Mouse (Mus musculus): ENCODE results near the gene Qrich2. TPM values are rescaled to one million over a fixed set of nuclear protein-coding genes. Genes with fewer than 3 reads are reported as not detected.

Gene Qrich2
- under 1 TPM in 1 of 2 experiments, not detected in 1; 0.30 TPM for total RNA-seq (2023)

GRCm38 (mm10) chr11:116466141-116466540 lies at the start of gene Qrich2:
TSS of gene Qrich2 (minus strand) at chr11:116466241.

GRCm38 (mm10) chr11:116493795-116494252 lies 27.8 kb upstream of the Qrich2 start, which contains the start of gene Prpsap1:
TSS of gene Prpsap1 (minus strand) at chr11:116494202.

DNA sequence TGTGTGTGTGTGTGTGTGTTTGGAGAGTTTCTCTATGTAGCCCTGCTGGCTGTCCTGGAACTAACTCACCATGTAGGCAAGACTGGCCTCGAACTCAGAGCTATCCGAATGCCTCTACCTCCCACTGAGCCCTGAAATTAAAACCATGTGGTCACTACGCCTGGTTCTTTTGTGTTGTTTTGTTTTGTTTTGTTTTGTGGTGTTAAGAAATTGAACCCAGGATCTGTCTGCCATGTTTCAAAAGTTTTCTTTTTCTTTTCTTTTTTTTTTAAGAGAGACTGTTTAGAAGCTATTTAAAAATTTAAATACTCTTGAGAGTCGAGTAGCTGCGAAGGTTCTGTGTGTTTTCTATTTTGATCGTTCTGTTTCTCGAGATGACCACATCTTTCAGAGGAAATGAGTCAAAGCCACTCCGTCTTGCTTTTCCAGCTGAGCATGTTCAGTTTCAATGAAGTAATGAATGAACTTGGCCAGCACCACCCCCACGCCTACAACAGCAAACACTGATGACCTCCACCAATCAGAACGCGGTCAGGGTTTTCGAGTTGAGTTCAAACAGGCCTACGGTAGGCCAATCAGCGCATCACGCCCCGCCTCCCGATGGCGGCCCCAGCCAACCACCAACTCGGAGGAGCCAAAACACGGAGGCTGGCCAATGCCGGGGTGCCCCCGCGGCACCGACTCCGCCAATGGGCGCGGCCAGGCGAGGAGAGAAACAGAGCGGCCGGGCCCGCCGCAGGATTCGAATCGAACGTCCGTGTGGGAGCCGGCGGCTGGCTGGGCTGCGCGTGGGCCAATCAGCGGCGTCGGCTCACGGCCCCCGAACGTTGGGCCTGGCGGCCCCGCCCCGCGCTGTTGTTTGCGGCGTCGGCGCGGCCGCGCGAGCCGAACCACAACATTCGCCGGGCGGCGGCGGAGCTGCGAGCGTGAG lies 32.4 kb downstream of the Qrich2 start, which contains the start of gene Ubald2:
TSS of gene Ubald2 (plus strand) at position 739 of the 931 bp plus-strand sequence.

GRCm38 (mm10) chr11:116412904-116413630 lies 53.0 kb downstream of the Qrich2 start, which contains the start of gene Rnf157:
TSS of gene Rnf157 (minus strand) at chr11:116413032.

Other genes starting within 250 kb of the Qrich2 start
- under 1 TPM in 1 of 2 experiments, not detected in 1; 0.09 TPM for gene Evpl, start 228.2 kb downstream of the Qrich2 start, total RNA-seq (2023)
- 10 to 100 TPM; 57.8 to 61.5 TPM for gene Srp68, start 192.0 kb downstream of the Qrich2 start, total RNA-seq (2023)
- under 1 TPM; 0.26 to 0.42 TPM for gene Galr2, start 185.3 kb downstream of the Qrich2 start, total RNA-seq (2023)
- 10 to 100 TPM; 57.8 to 69.4 TPM for gene Exoc7, start 159.0 kb downstream of the Qrich2 start, total RNA-seq (2023)
- gene Foxj1, start 130.8 kb downstream of the Qrich2 start, total RNA-seq (2023) = 1 to 10 TPM; 2.0 to 2.1 TPM
- 10 to 100 TPM; 37.0 to 58.0 TPM for gene Rnf157, start 53.2 kb downstream of the Qrich2 start, total RNA-seq (2023)
- 10 to 100 TPM; 65.7 to 72.0 TPM for gene Ubald2, start 32.1 kb downstream of the Qrich2 start, total RNA-seq (2023)
- 10 to 100 TPM; 93.6 to 97.6 TPM for gene Prpsap1, start 28.0 kb upstream of the Qrich2 start, total RNA-seq (2023)
- gene Sphk1, start 64.7 kb upstream of the Qrich2 start, total RNA-seq (2023) = under 1 TPM; 0.12 TPM
- 10 to 100 TPM; 27.6 to 31.7 TPM for gene Ube2o, start 115.2 kb upstream of the Qrich2 start, total RNA-seq (2023)
- gene Aanat, start 120.2 kb upstream of the Qrich2 start, total RNA-seq (2023) = not detected
- 100 to 1,000 TPM in 1 of 2 experiments, 10 to 100 TPM in 1; 96.6 to 100 TPM for gene Rhbdf2, start 160.8 kb upstream of the Qrich2 start, total RNA-seq (2023)
- gene Prcd, start 187.3 kb upstream of the Qrich2 start, total RNA-seq (2023) = not detected
- gene Cygb, start 188.1 kb upstream of the Qrich2 start, total RNA-seq (2023) = not detected